Mouse (Mus musculus) small intestine, adult 2 months (tissue): ENCODE results near the gene Oat. TPM values are rescaled to one million over a fixed set of nuclear protein-coding genes. Genes with fewer than 3 reads are reported as not detected.

Experiments
- H3K27ac ChIP-seq: fragments of 200-500 bp; 2 replicates; pipeline ENCODE4 v1.5.1; 2012; ENCODE audit warnings: low read depth, low read length, control low read depth, inconsistent platforms; ENCODE audit not compliant: insufficient read depth
- H3K27me3 ChIP-seq: fragments of 200-500 bp; 2 replicates; pipeline ENCODE4 v1.6.1; 2012; ENCODE audit warnings: mild to moderate bottlenecking, moderate library complexity, low read length, inconsistent platforms; ENCODE audit not compliant: control insufficient read depth, insufficient read depth
- H3K36me3 ChIP-seq: fragments of 200-500 bp; 2 replicates; pipeline ENCODE4 v1.6.1; 2012; ENCODE audit warnings: mild to moderate bottlenecking, low read length, control low read depth, inconsistent platforms; ENCODE audit not compliant: control insufficient read depth, insufficient read depth
- H3K4me1 ChIP-seq: fragments of 200-500 bp; 2 replicates; pipeline ENCODE4 v1.6.1; 2012; ENCODE audit warnings: low read length, inconsistent platforms, mixed read lengths; ENCODE audit not compliant: control insufficient read depth, insufficient read depth, insufficient read length
- H3K4me3 ChIP-seq: fragments of 200-500 bp; 2 replicates; pipeline ENCODE4 v1.5.1; 2012; ENCODE audit warnings: low read depth, mild to moderate bottlenecking, control low read depth, inconsistent platforms, low read length, moderate library complexity
- CTCF ChIP-seq: fragments of 200-500 bp; IDR thresholded peaks from 2 replicates; pipeline ENCODE4 v1.5.1; 2012; ENCODE audit warnings: low read depth, mild to moderate bottlenecking, control low read depth, inconsistent platforms, low read length, moderate library complexity, mixed read lengths; ENCODE audit not compliant: insufficient replicate concordance, insufficient read length; ENCODE audit errors: extremely low read depth
- POLR2A ChIP-seq: fragments of 200-500 bp; IDR thresholded peaks from 2 replicates; pipeline ENCODE4 v1.6.1; 2012; ENCODE audit warnings: low read depth, mild to moderate bottlenecking, control low read depth, inconsistent platforms, low read length, moderate library complexity
- WGBS: fragments of 180-500 bp; shearing (Covaris S2); methylation state at CpG from one replicate; pipeline ENCODE4 v1.1.7; 2018; 5-methylcytosine and 5-hydroxymethylcytosine counted together
- polyA plus RNA-seq: library from polyadenylated mRNA; depleted of rRNA; stranded (reverse); fragments of >200 nt; gene quantifications from 2 replicates; pipeline ENCODE4 v1.2.3, GENCODE M21; 2012; rRNA removed

Gene Oat
- 37.4 and 251 TPM in 2 replicates for polyA plus RNA-seq

GRCm38 (mm10) chr7:132576116-132576650 is at the start of gene Oat:
Oat (minus strand) TSS chr7:132576398.
- WGBS = under 1% methylated on average over 49 of the region's 49 CpGs
- peaks cover 22% of the 10 kb centered on the region; the same call in 1 of the 2 replicates for H3K4me1 ChIP-seq
- no peak for TF ChIP-seq CTCF
- TF ChIP-seq POLR2A = peak; percentile 94
- H3K27me3 ChIP-seq = no peaks in the 10 kb centered on the region
- peak within 1 kb of the TSS; percentile 85 for H3K4me3 ChIP-seq
- H3K36me3 ChIP-seq = peaks cover under 1% of the 10 kb centered on the region; the same call in 1 of the 2 replicates
- peak within 1 kb of the TSS; percentile 90 for H3K27ac ChIP-seq

- Histone ChIP-seq H3K4me3 (no peak overlapping the region), H3K36me3 (no peaks in the 10 kb centered on the region), H3K27me3 (no peaks in the 10 kb centered on the region), H3K27ac (no peak overlapping the region), H3K4me1 (no peaks in the 10 kb centered on the region)
- TF ChIP-seq CTCF = no peak
- TF ChIP-seq POLR2A = no peak
- WGBS = 86% methylated on average over 10 of the region's 10 CpGs
These were observed 48.0 kb upstream of the Oat start for GRCm38 (mm10) chr7:132624161-132624560.

GRCm38 (mm10) chr7:132619975-132620918 is 44.0 kb upstream of the Oat start:
- 91% methylated on average over 15 of the region's 15 CpGs for WGBS
- no peaks in the 10 kb centered on the region for H3K27me3 ChIP-seq
- no peaks in the 10 kb centered on the region for H3K4me1 ChIP-seq
- H3K27ac ChIP-seq = no peak overlapping the region
- H3K36me3 ChIP-seq = no peaks in the 10 kb centered on the region
- no peak overlapping the region for H3K4me3 ChIP-seq
- TF ChIP-seq POLR2A (no peak), CTCF (no peak)

GRCm38 (mm10) chr7:132619549-132619948 is 43.4 kb upstream of the Oat start:
- Histone ChIP-seq H3K4me1 (no peaks in the 10 kb centered on the region), H3K36me3 (no peaks in the 10 kb centered on the region), H3K27me3 (no peaks in the 10 kb centered on the region), H3K27ac (no peak overlapping the region), H3K4me3 (no peak overlapping the region)
- TF ChIP-seq POLR2A = no peak
- TF ChIP-seq CTCF = no peak
- WGBS = 97% methylated on average over 8 of the region's 8 CpGs

- no peaks in the 10 kb centered on the region for H3K27me3 ChIP-seq
- no peak overlapping the region for H3K4me3 ChIP-seq
- H3K27ac ChIP-seq = no peak overlapping the region
- H3K4me1 ChIP-seq = no peaks in the 10 kb centered on the region
- TF ChIP-seq CTCF (no peak), POLR2A (no peak)
- H3K36me3 ChIP-seq = no peaks in the 10 kb centered on the region
- WGBS = 87% methylated on average over 5 of the region's 5 CpGs
These were observed 40.9 kb upstream of the Oat start for GRCm38 (mm10) chr7:132617021-132617564.

- no peak overlapping the region for H3K4me3 ChIP-seq
- H3K27me3 ChIP-seq = no peaks in the 10 kb centered on the region
- TF ChIP-seq CTCF (no peak), POLR2A (no peak)
- no peaks in the 10 kb centered on the region for H3K36me3 ChIP-seq
- WGBS = 85% methylated on average over 6 of the region's 6 CpGs
- H3K4me1 ChIP-seq = peaks cover 2% of the 10 kb centered on the region; the same call in 1 of the 2 replicates
- no peak overlapping the region for H3K27ac ChIP-seq
These were observed 40.2 kb upstream of the Oat start for GRCm38 (mm10) chr7:132616391-132616790.

- no peaks in the 10 kb centered on the region for H3K27me3 ChIP-seq
- TF ChIP-seq POLR2A (no peak), CTCF (no peak)
- H3K4me3 ChIP-seq = no peak overlapping the region
- WGBS = 44% methylated on average over 3 of the region's 3 CpGs
- H3K4me1 ChIP-seq = peaks cover 4% of the 10 kb centered on the region; the same call in 1 of the 2 replicates
- H3K27ac ChIP-seq = no peak overlapping the region
- H3K36me3 ChIP-seq = no peaks in the 10 kb centered on the region
These were observed 39.1 kb upstream of the Oat start for GRCm38 (mm10) chr7:132615346-132615745.
